Mouse (Mus musculus): ENCODE measurements around the gene Olfr178.

The Olfr178 gene

GRCm38 (mm10) chr16:58891963-58892362 is at the start of gene Olfr178:
Gene Olfr178, minus strand, starts transcription at chr16:58892063.
- DNase-seq (ENCODE audit: low read depth, low spot score), result no peak

- no peak for DNase-seq (ENCODE audit: low read depth, low spot score)
These were observed 37.4 kb upstream of the Olfr178 start, which contains the start of gene Olfr180 for GRCm38 (mm10) chr16:58929292-58929691. Gene Olfr180, minus strand, starts transcription at chr16:58929392.

GRCm38 (mm10) chr16:58928655-58929054 is 36.8 kb upstream of the Olfr178 start, which contains the start of gene Olfr181:
Gene Olfr181, minus strand, starts transcription at chr16:58928755.
- no peak for DNase-seq (ENCODE audit: low read depth, low spot score)

- no peak for DNase-seq (ENCODE audit: low read depth, low spot score)
These were observed 7.4 kb downstream of the Olfr178 start for GRCm38 (mm10) chr16:58884416-58884815.

- DNase-seq (ENCODE audit: low read depth, low spot score), result no peak
These were observed 17.2 kb downstream of the Olfr178 start, which contains the start of gene Olfr177 for GRCm38 (mm10) chr16:58874668-58875067. Gene Olfr177, minus strand, starts transcription at chr16:58874768.

- DNase-seq (ENCODE audit: low read depth, low spot score), result no peak
These were observed 30.4 kb downstream of the Olfr178 start for GRCm38 (mm10) chr16:58861479-58861878.

GRCm38 (mm10) chr16:58860032-58860737 is 31.7 kb downstream of the Olfr178 start:
- no peak for DNase-seq (ENCODE audit: low read depth, low spot score)

Measured in mesoderm, embryonic 11.5 days (tissue).